Mouse (Mus musculus) hindbrain, embryonic 12.5 days (tissue): ENCODE results near the gene Sorbs1. TPM values are rescaled to one million over a fixed set of nuclear protein-coding genes. Genes with fewer than 3 reads are reported as not detected.
A peak's percentile ranks its signal among the peaks of the same experiment; 100 is the strongest.

Experiments
- ATAC-seq: fragments of 200-750 bp; cut with Nextera tagmentation; 2 replicates; pipeline ENCODE4 v1.8.0; 2017; ENCODE audit warnings: moderate TSS enrichment; ENCODE audit not compliant: low FRiP score
- H3K27ac ChIP-seq: fragments of 300-500 bp; sonication (generic); 2 replicates; pipeline ENCODE4 v1.5.1; 2016; ENCODE audit warnings: mild to moderate bottlenecking
- H3K27me3 ChIP-seq: fragments of 300-500 bp; sonication (generic); 2 replicates; pipeline ENCODE4 v1.6.1; 2016; ENCODE audit warnings: mild to moderate bottlenecking
- H3K36me3 ChIP-seq: fragments of 300-500 bp; sonication (generic); 2 replicates; pipeline ENCODE4 v1.6.1; 2016; ENCODE audit warnings: mild to moderate bottlenecking
- H3K4me1 ChIP-seq: fragments of 300-500 bp; sonication (generic); 2 replicates; pipeline ENCODE4 v1.6.1; 2016
- H3K4me2 ChIP-seq: fragments of 300-500 bp; sonication (generic); replicated peaks from 2 replicates; pipeline ENCODE4 v1.6.1; 2016; ENCODE audit warnings: mild to moderate bottlenecking
- H3K4me3 ChIP-seq: fragments of 300-500 bp; sonication (generic); 2 replicates; pipeline ENCODE4 v1.5.1; 2016; ENCODE audit warnings: mild to moderate bottlenecking
- H3K9ac ChIP-seq: fragments of 300-500 bp; sonication (generic); 2 replicates; pipeline ENCODE4 v1.6.1; 2016; ENCODE audit warnings: mild to moderate bottlenecking, moderate library complexity
- H3K9me3 ChIP-seq: fragments of 300-500 bp; sonication (generic); replicated peaks from 2 replicates; pipeline ENCODE4 v1.6.1; 2016; ENCODE audit warnings: mild to moderate bottlenecking
- WGBS: fragments of 180-500 bp; shearing (Covaris S2); methylation state at CpG from one replicate; pipeline ENCODE4 v1.1.7; 2016; 5-methylcytosine and 5-hydroxymethylcytosine counted together
- polyA plus RNA-seq: library from polyadenylated mRNA; unstranded; fragments of >200 nt; fragmentation: Nextera tagmentation; extraction: Ambion mirVana; gene quantifications from 2 replicates; pipeline ENCODE4 v1.2.1, GENCODE M21; 2016

Sorbs1 gene
- polyA plus RNA-seq, 1 experiment from 2014 or later = 106 TPM

DNA sequence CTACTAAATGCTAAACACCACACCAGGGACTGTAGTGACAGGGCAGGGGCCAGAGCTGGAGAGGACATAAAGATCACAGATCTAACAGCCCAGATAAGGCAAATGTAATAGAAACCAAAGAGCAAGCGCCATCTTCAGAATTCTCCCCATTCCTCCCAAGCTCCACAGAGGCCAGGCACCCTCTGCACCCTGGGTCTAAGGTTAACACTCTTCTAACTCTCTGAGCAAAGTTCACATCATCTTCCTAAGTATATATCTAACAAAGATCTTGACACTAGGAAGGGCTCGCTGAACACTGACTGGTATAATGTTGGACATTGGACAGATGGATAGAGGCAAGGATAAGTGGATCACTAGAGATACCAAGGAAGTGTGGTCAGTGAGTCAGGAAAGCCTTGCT is 22.1 kb downstream of the Sorbs1 start:
- H3K4me1 ChIP-seq = peaks cover 44% of the 10 kb centered on the region
- no peak for ATAC-seq
- WGBS = 92% methylated on average over 2 of the region's 2 CpGs

DNA sequence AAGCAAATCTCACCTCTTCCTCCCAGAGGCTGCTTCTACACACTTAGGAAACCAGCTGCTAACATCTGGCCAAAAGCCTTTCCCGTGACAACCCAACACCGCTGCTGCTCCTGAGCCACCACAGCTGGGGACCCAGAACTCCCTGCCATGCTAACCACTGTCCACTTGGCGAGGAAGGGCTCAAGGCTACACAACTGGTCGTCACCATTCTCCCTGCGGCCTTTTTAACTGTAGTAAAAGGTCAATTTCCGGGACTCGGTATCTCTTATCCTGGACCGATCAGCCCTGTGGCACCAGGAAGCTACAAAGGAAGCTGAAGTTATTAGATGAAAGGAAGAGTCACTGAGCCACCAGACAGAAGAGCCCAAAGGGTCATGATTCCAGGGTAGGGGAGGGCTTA is 22.8 kb downstream of the Sorbs1 start:
- no peaks in the 10 kb centered on the region for H3K36me3 ChIP-seq
- H3K4me1 ChIP-seq = peaks cover 44% of the 10 kb centered on the region
- H3K9me3 ChIP-seq = no peaks in the 10 kb centered on the region
- H3K4me2 ChIP-seq = no peak overlapping the region
- no peaks in the 10 kb centered on the region for H3K27me3 ChIP-seq
- WGBS = 79% methylated on average over 8 of the region's 8 CpGs
- ATAC-seq = no peak
- H3K9ac ChIP-seq = no peak overlapping the region
- no peak overlapping the region for H3K27ac ChIP-seq
- no peak overlapping the region for H3K4me3 ChIP-seq

More for the DNA sequence above, 22.1 kb downstream of the Sorbs1 start:
- H3K27ac ChIP-seq = no peak overlapping the region
- H3K4me2 ChIP-seq = no peak overlapping the region
- H3K36me3 ChIP-seq = no peaks in the 10 kb centered on the region
- H3K4me3 ChIP-seq = no peak overlapping the region
- H3K9me3 ChIP-seq = no peaks in the 10 kb centered on the region
- H3K9ac ChIP-seq = no peak overlapping the region
- no peaks in the 10 kb centered on the region for H3K27me3 ChIP-seq

DNA sequence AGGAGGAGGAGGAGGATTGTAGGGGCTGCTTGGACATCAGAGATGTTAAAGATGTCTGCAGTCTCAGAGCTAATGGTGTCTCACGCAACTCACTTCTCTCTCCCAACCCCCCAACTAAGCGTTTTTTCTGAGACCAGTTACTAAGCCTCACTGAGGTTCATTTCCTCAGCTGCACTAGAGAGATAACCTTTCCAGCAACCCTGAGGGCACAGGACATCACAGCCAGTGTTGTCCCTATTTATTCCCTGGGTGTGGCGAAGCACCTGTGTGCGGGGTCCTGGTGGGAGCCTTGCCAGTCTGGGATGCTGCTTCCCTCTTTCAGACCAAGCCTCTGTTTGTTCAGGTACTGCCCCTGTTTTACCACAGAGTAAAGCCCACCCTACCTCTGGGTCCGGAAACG is 23.9 kb downstream of the Sorbs1 start:
- Histone ChIP-seq H3K4me1 (peaks cover 44% of the 10 kb centered on the region), H3K36me3 (no peaks in the 10 kb centered on the region), H3K27me3 (no peaks in the 10 kb centered on the region), H3K4me2 (no peak overlapping the region), H3K9me3 (no peaks in the 10 kb centered on the region), H3K27ac (no peak overlapping the region), H3K9ac (no peak overlapping the region), H3K4me3 (no peak overlapping the region)
- WGBS = 80% methylated on average over 6 of the region's 6 CpGs
- no peak for ATAC-seq

DNA sequence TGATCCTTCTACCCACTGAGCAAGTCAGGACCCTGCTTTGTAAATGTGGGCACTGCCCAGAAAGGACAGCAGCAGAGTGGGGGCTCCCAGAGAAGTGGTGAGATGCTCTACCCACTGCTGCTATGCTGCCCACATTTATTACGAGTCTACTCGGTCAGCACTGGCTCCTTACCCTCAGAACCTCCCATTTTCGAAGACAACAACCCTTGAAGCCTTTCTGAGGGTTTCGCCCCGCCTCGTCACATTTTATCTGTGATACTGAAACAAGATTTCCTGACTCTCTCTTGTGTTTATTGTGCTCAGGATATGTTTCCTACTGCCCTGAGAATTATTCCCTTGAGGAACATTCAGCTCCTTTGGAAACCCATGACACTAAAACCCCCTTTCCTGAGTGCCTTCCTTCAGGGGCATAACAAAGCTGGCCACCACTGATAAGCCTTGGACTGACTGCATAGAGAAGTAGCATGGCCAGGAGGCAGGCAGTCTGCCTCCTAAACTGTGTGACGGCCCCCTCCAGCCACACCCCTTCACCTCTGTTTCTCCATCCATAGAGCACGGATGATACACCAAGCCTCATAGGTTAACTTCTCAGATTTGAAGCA is 24.6 kb downstream of the Sorbs1 start:
- H3K4me2 ChIP-seq = no peak overlapping the region
- peaks cover 44% of the 10 kb centered on the region for H3K4me1 ChIP-seq
- H3K27me3 ChIP-seq = no peaks in the 10 kb centered on the region
- H3K27ac ChIP-seq = no peak overlapping the region
- H3K4me3 ChIP-seq = no peak overlapping the region
- H3K9me3 ChIP-seq = no peaks in the 10 kb centered on the region
- WGBS = 74% methylated on average over 8 of the region's 8 CpGs
- H3K36me3 ChIP-seq = no peaks in the 10 kb centered on the region
- H3K9ac ChIP-seq = no peak overlapping the region
- ATAC-seq = no peak

GRCm38 (mm10) chr19:40487561-40487960 is 26.0 kb downstream of the Sorbs1 start:
- H3K27me3 ChIP-seq = no peaks in the 10 kb centered on the region
- no peak overlapping the region for H3K4me2 ChIP-seq
- no peak overlapping the region for H3K9ac ChIP-seq
- H3K9me3 ChIP-seq = no peaks in the 10 kb centered on the region
- ATAC-seq = peak; percentile 29; the same call in 1 of the 2 replicates
- no peaks in the 10 kb centered on the region for H3K36me3 ChIP-seq
- WGBS = 70% methylated on average over 11 of the region's 11 CpGs
- peak overlapping the region; percentile 19; the same call in 1 of the 2 replicates for H3K27ac ChIP-seq
- peaks cover 37% of the 10 kb centered on the region for H3K4me1 ChIP-seq
- no peak overlapping the region for H3K4me3 ChIP-seq

DNA sequence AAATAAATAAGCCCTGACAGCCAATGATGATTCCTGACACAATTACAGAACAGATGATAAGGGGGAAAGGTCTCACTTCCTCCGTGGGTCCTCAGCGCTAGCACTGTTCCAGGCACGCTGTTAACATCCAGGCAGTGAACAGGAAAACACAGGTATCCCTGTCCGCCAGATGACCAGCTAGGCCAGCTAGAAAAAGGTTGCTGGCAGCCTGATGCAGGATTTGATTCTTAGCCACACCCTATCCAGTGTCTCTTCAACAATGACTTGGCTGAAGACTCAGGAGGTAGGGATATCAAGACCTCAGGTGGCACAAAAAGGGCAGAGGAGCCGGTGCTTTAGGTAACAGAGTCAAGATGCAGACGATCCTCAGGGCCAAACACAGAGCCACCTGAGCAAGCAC is 32.5 kb downstream of the Sorbs1 start:
- H3K9me3 ChIP-seq = no peaks in the 10 kb centered on the region
- peaks cover 13% of the 10 kb centered on the region for H3K4me1 ChIP-seq
- H3K27me3 ChIP-seq = no peaks in the 10 kb centered on the region
- ATAC-seq = no peak
- H3K27ac ChIP-seq = no peak overlapping the region
- no peak overlapping the region for H3K4me2 ChIP-seq
- H3K4me3 ChIP-seq = no peak overlapping the region
- no peak overlapping the region for H3K9ac ChIP-seq
- H3K36me3 ChIP-seq = no peaks in the 10 kb centered on the region
- 88% methylated on average over 6 of the region's 6 CpGs for WGBS

- no peaks in the 10 kb centered on the region for H3K9me3 ChIP-seq
- no peaks in the 10 kb centered on the region for H3K27me3 ChIP-seq
- WGBS = 81% methylated on average over 10 of the region's 10 CpGs
- no peak overlapping the region for H3K4me3 ChIP-seq
- H3K27ac ChIP-seq = no peak overlapping the region
- H3K4me1 ChIP-seq = peaks cover 13% of the 10 kb centered on the region
- no peaks in the 10 kb centered on the region for H3K36me3 ChIP-seq
- H3K4me2 ChIP-seq = no peak overlapping the region
- no peak overlapping the region for H3K9ac ChIP-seq
- no peak; the same call in 1 of the 2 replicates for ATAC-seq
Measured at GRCm38 (mm10) chr19:40478161-40478575, 35.4 kb downstream of the Sorbs1 start.

GRCm38 (mm10) chr19:40477445-40477941 is 36.1 kb downstream of the Sorbs1 start:
- H3K4me2 ChIP-seq = no peak overlapping the region
- no peaks in the 10 kb centered on the region for H3K9me3 ChIP-seq
- H3K9ac ChIP-seq = no peak overlapping the region
- H3K27me3 ChIP-seq = no peaks in the 10 kb centered on the region
- H3K4me3 ChIP-seq = no peak overlapping the region
- H3K27ac ChIP-seq = no peak overlapping the region
- peaks cover 13% of the 10 kb centered on the region for H3K4me1 ChIP-seq
- no peak for ATAC-seq
- 88% methylated on average over 5 of the region's 5 CpGs for WGBS
- H3K36me3 ChIP-seq = no peaks in the 10 kb centered on the region

DNA sequence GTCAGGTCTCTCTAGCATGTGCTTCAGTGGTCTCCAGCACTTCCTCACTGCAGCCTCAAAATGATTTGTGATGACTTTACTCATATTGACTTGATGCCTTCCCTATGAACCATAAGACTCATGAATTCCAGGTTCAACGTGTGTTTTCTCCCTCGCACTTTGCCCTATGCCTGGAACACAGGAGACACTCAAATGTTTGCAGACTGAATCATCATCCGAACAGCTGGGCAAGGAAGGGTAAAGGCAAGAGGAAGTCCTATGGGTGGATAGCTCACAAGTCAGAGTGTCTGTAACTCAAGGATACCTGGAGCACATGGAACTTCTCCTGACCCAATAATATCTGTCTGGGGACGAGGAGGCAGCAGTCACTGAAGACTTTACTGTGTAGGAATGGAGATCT is 37.1 kb downstream of the Sorbs1 start:
- WGBS = 87% methylated on average over 4 of the region's 4 CpGs
- H3K27ac ChIP-seq = no peak overlapping the region
- no peak overlapping the region for H3K4me2 ChIP-seq
- no peak overlapping the region for H3K9ac ChIP-seq
- H3K4me3 ChIP-seq = no peak overlapping the region
- no peaks in the 10 kb centered on the region for H3K9me3 ChIP-seq
- H3K4me1 ChIP-seq = peaks cover 13% of the 10 kb centered on the region
- no peaks in the 10 kb centered on the region for H3K36me3 ChIP-seq
- ATAC-seq = no peak
- no peaks in the 10 kb centered on the region for H3K27me3 ChIP-seq

DNA sequence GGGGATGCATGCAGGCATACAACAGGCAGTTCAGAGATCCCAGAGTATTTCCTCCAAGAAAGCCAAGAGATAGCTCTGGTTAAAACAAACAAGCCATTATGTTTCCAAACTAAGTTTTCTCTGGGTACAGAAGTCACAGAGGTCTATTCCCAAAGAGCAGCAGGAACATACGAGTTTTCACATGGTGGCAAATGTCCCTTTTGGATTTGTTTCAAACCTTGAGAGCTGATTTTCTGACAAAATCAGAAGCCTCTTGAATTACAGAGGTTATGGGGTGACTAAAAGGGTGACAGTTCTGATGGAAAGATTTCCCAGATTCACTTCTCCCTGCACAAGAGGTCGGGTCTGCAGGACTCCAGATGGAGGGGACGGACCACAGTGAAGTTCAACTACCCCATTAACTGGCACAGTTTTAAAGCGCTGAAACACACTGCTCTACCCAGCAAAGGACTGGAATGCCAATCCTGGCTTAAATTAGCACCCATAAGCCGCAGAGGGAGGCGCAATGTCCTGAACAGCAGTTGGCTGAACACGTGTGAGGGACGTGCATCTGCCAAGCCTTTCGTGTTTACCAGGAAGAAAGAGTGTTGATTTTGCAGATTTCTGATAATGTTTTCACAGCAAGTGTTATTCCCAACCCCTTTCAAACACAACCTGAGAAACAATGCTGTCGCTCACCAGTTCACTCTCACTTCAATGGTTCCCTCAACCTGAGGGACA is 41.9 kb downstream of the Sorbs1 start:
- H3K4me3 ChIP-seq = no peak overlapping the region
- H3K9me3 ChIP-seq = no peaks in the 10 kb centered on the region; the same call in 1 of the 2 replicates
- H3K27me3 ChIP-seq = no peaks in the 10 kb centered on the region
- no peak overlapping the region for H3K9ac ChIP-seq
- H3K27ac ChIP-seq = no peak overlapping the region
- 71% methylated on average over 10 of the region's 10 CpGs for WGBS
- peaks cover 2% of the 10 kb centered on the region; the same call in 1 of the 2 replicates for H3K4me1 ChIP-seq
- H3K36me3 ChIP-seq = no peaks in the 10 kb centered on the region
- no peak overlapping the region for H3K4me2 ChIP-seq
- no peak for ATAC-seq

GRCm38 (mm10) chr19:40469792-40470191 is 43.8 kb downstream of the Sorbs1 start:
- Histone ChIP-seq H3K4me2 (no peak overlapping the region), H3K9ac (no peak overlapping the region), H3K27me3 (no peaks in the 10 kb centered on the region), H3K4me3 (no peak overlapping the region), H3K4me1 (peaks cover 12% of the 10 kb centered on the region), H3K9me3 (no peaks in the 10 kb centered on the region; the same call in 1 of the 2 replicates), H3K27ac (no peak overlapping the region), H3K36me3 (no peaks in the 10 kb centered on the region)
- WGBS = 84% methylated on average over 5 of the region's 5 CpGs
- no peak for ATAC-seq

- H3K27ac ChIP-seq = no peak overlapping the region
- WGBS = 82% methylated on average over 3 of the region's 3 CpGs
- ATAC-seq = no peak
Measured at GRCm38 (mm10) chr19:40468308-40468707, 45.3 kb downstream of the Sorbs1 start.

More at GRCm38 (mm10) chr19:40468308-40468707, 45.3 kb downstream of the Sorbs1 start:
- Histone ChIP-seq H3K27me3 (no peaks in the 10 kb centered on the region), H3K4me3 (no peak overlapping the region), H3K4me2 (no peak overlapping the region), H3K36me3 (no peaks in the 10 kb centered on the region), H3K9ac (no peak overlapping the region), H3K9me3 (no peaks in the 10 kb centered on the region; the same call in 1 of the 2 replicates), H3K4me1 (peaks cover 12% of the 10 kb centered on the region)
